Mouse (Mus musculus) retina, embryonic 14.5 days (tissue): ENCODE measurements around the gene Asb6.

Experiments
- DNase-seq: peaks from one replicate; pipeline ENCODE4 v3.0.0-alpha.2; 2015; ENCODE audit warnings: low spot score

Gene Asb6

DNA sequence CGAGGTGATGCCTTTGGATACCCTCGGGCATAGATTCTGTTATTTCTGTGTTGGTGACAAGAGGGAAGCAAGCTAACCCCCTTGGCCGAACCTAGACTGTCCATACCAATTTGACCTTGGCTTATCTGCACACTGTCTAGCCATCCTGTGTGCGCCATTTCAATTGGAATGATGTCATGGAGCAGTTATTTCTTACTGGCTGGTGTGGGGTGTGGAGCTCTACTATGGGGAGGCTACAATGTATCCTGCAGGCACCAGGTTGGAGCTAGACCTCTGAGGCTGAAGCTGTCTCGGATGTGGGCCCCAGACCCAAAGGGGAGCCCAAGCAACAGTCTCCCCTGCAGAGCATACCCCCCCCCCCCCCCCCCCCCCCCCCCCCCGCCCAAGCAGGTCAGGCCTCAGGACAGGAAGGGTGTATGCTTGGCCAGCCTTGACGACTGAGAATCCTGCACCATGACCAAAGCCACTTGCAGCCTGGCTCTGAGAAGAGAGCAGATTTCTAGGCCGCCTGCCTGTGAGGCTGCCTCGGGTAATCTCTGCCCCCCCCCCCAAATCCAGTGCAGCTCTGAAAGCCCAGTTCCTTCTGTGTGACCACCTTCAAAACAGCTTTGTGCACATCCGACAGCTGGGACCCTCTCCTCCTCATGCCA lies 4.4 kb upstream of the Asb6 start, which contains the start of gene Prrx2:
Gene Prrx2 (plus strand): TSS at position 600 of the 650 bp plus-strand sequence.
- DNase-seq = no peak

DNA sequence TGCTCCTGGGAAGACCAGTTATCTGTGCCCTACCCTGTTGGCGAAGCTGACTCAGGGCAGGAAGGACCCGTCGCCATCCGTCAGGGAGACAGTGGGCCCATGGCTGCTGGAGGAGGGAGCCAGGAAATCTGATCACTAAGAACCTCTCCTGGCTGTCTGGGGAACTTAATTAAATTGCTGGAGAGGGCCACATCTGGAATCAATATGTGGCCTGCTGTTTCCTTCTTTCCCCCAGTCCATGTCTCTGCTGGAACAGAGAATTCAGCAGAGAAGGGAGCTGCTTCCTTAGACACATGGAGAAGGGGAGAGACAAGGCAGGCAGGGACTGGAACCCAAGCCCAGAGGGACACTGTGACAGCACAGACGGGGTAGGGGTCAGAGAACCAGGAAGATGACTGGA lies 3.5 kb upstream of the Asb6 start:
- DNase-seq = no peak

DNA sequence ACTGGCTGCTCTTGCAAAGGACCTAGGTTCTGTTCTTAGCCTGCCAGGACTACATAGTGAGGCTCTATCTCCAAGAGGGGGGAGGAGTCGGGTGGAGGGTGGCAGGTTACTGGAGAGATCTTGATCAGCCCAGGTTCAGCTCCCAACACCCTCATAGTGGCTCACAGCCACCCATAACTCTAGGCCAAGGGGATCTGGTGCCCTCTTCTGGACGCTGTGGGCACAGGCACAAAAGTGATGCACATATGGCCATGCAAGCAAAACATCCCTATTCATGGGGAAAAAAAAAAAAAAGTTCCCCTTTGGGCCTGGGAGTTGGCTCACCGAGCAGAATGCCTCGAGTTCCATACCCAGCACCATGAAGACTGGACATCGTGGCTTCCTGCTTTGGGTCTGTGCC lies 818 bp downstream of the Asb6 start:
- DNase-seq = peak; percentile 57

DNA sequence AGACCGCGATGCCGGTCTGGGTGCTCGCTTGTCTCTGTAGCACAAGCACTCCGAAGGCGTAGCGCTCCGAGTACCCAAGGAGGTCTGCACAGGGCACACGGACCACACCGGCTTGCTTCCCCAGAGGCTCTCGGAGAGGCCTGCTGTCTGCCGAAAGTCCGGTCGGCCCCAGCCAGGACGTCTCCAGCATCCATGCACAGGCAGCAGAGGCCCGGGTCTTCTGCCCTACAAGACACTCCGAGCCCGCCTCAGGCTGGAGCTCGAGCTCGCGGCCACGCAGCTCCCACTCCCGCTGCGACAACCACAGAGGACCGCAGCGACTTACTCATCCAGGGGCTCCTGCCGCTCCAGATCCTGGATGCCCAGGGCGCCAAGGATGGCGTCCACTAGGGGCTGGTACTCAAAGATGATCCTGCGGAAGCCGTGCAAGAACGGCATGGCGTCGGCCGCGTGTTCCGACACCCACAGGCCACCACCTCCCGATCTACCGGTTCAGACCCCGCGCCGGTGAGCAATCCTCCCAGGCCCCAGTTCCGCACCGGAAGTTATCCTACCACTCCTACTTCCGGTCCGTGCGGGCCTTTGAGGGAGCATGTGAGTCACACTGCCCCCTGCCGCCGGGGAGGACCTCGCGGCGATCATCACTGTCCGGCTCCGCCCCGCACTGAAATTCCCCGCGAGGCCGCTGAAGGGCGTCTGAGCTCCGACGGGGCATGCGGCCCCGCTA lies 2.2 kb downstream of the Asb6 start:
- peak; percentile 98 for DNase-seq

DNA sequence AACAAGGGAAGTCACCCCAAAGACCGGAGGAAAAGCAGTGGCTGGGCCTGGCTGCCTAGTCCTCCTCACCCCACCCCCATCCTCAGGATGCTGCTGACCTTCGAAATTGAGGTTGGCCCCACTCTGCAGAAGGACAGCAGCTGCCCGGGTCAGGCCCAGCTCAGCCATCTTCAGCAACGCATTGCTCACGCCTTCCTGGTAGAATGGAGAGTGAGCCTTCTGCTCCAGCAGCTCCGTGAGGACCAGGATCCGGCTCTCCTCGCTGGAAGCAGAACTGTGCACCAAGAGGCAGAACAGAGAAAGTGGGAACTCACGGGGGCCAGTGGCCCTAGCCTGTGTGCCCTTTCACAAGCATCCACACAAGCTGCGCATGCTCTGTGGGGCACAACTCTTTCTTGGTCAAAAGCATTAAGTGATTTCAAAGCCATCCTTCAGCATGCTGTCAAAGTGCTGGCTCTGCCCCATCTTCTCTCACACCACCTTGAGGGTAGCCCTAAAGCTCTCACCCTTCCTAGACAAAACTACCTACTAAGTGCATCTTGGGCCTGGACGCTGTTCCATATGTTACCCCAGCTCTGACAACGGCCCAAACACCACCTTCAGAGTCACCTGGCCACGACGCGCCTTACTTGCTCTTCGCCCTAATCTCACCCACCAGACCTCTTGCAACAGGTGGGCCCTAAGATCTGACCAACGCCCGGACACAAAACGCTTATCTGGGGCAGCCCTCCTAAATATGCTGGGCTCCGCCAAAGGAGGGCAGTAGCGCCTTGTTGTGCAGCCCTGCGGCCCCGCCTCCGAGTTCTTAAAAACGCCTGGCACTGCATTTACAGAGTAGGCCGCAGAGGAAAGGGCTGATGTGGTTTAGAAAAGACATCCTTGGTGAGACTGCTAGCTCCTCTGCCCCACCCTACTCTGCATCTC lies 3.0 kb downstream of the Asb6 start:
- DNase-seq = peak; percentile 52

DNA sequence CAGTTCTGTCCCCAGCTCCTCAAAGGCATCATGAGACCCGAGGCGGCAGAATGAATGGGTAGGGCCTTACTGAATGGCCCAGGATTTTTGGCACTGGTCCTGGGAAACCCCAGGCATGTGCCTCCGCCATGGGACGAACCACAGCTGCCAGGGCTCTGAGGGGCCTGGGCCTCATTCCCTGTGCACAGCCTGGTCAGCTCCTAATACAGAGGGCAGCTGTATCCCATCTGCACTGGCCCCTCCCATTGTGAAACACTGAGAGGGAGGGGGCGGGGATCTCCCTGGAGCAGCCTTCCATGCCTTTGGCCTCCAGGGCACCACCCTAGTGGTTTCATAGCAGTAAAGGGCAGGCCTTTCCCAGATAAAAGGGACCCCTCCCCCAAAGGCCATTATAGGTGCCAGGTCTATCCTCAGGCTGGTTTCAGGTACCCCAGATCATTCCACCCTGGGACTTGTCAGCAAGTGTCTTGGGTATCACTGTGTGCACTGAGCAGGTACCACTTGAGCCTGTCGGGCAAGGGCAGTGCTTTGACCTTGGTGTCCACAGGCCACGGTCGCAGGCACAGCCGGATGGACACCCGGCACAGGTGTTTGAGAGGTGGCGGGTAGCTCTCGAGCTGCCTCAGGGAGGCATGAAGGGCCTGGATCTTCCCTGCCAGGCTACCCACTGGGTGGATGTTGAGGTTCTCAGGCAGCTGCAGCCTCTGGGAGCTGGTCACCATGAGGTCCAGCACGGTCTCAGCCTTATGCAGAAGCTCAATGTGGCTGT lies 6.6 kb downstream of the Asb6 start:
- no peak for DNase-seq

DNA sequence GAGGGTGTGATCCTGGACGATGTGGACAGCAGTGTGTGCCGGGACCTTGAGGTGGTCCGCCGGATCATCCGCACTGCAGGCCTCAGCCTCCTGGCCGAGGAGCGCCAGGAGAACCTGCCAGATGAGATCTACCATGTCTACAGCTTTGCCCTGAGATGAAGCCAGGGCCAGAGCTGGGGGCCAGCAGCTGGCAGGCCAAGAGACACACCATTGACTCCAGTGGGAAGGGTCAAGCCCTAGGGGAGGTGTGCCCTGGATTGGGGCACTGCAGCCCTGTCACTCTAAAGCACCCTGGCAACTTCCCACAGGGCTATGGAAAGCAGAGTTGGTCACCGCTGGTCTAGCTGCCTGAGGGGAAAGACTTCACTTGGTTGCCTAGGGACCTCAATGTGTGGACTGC lies 7.7 kb downstream of the Asb6 start:
- no peak for DNase-seq

DNA sequence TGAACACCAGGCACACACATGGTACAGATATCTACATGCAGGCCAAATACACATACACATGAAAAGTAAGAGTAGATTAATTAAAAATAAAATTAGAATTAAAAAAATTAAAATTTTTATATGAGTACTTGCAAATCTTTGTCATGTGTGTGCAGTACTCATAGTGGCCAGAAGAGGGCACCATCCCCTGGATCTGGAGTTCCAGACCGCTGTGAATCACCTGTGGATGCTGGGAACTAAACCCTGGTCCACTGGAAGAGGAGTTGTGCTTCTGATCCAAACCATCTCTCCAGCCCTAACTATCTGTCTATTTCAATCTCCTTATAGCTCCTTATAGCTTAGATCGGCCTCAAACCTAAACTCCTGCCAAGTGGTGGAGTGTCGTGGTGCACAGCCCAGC lies 9.1 kb downstream of the Asb6 start:
- DNase-seq = no peak

DNA sequence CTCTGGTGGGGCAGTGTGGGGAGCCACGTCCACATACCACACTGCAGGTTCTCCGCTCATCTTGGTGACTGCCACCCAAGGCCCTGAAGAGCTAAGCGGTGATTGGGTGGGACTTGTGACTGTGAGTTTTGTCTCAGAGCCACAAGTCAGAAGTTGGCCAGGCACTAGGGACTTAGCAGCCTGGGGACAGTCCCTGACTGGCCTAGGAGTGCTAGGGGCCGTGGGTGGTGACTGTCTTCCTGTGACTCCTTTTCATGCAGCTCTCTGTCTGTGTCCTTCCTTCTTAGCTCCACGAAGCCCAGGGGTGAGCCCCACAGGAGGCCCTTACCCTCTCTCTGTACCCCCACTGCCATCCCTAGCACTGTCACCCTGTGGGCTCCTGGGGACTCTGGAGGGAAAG lies 10.3 kb downstream of the Asb6 start:
- no peak for DNase-seq

DNA sequence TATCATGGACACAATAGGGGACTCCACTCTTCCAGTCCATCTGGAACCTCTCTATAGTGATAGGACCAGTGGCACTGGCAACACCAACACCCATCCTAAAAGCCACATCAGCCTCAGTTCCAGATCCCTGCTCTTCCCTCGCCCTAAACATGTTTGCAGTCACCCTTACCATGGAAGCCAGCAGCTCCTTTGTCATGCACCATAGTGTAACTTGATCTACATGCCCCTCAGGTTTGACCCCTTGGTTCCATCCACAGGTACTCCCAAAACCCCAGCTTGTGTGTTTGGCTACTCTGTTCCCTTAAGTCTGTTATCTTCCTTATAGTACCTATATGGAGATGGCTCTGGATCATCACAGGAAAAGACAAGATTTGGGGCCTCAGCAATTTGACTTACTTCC lies 13.8 kb downstream of the Asb6 start:
- no peak for DNase-seq

DNA sequence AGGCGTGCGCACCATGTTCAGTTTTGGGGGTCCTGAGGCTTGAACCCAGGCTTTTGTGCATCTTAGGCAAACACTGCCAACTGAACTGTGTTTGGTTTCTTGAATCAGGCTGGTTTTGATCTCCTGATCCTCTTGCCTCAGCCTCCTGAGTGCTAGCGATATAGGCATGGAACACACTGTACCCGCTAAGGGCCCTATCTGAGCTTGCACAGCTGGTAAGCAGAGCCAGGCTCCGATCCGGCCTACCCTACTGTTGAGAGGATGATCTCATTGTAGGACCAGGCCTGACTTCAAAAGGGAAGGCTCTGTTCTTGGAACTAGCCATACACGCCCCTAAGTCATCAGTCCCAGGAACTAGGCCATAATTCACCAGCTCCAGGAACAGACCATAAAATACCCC lies 19.6 kb downstream of the Asb6 start:
- DNase-seq = no peak

DNA sequence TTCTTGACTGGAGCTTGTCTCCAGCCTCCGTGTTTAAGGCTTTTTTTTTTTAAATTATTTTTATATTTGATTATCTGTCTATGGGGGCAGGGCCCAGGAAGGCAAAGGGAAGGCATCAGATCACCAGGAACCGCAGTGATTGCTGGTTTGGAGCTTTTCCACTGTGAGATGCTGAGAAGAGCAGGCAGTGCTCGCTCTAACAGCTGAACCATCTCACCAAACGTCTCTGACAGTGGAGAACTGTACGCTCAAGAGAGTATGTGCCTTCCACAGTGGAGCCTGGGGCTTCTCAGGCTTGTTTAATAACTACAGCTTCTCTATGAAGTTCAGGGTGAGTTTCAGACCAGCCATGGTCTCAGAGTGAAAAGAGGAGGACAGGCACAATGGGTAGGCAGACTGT lies 20.6 kb downstream of the Asb6 start:
- DNase-seq = no peak

DNA sequence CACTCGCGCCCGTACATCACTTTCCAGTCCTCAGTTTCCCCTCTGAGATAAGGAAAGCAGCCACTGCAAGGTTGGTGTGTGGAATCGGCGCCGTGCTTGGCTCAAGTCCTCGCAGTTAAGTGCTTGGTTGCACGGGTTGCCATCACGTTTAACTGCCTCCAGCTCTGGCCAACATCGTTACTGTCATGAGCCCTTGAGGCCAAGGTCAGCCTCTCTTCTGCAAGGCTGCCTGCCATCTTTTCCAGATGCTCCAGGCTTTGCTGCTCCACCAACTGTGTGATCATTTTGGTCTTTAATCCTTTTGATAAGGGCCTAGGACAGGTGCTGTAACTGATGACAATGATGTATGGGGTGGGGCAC lies 21.9 kb downstream of the Asb6 start:
- DNase-seq = no peak

DNA sequence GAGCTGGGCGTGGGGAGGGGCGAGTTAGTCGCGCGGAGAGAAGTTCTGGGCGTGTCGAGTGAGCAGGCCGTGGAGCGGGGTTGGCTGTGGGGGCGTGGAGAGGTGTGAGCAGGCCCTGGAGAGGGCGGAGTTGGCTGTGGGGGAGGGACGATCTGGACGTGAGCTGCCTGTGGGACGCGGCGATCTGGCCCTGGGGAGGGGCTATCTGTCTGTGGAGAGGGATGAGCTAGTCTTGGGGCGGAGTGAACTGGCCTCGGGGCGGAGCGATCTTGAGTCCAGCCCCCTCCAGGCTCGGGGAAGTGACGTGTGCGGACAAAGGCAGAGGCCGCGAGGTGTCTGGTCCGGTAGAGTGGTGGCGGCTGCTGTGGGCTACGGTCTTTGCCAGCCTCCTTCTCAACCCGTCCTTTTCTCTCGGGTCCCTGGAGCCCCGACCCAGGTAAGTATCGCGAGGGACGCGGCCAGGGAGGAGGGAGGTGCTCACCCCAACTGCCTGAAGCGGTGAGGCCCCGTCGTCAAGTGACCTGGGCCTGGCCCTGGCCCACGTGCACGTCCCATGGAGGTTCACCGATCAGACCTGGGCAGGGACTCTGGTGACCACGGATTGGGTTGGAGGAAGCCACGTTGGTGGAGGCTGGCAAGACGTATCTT lies 22.4 kb downstream of the Asb6 start, which contains the start of gene Ntmt1:
Gene Ntmt1 (plus strand): TSS at position 179 of the 648 bp plus-strand sequence.
- peak; percentile 99 for DNase-seq

DNA sequence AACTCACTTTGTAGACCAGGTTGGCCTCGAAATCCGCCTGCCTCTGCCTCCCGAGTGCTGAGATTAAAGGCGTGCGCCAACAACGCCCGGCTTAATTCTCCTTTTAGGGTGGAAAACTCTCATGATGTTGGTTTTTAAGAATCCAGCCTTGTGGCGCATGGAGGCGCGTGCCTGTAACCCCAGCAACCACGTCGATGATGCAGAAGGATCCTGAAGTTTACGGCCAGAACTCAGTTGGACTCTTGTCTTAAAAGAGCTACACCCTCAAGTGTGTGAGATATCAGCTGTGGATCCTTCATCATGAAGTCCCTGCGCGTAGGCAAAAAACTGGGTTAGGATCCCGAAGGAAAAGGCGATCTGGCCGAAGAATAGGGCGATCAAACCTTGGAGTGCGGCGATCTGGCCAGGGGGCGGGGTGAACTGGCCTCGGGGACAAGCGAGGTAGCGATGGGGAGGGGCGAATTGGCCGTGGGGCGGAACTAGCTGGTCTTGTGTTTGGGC lies 22.9 kb downstream of the Asb6 start:
- no peak for DNase-seq

DNA sequence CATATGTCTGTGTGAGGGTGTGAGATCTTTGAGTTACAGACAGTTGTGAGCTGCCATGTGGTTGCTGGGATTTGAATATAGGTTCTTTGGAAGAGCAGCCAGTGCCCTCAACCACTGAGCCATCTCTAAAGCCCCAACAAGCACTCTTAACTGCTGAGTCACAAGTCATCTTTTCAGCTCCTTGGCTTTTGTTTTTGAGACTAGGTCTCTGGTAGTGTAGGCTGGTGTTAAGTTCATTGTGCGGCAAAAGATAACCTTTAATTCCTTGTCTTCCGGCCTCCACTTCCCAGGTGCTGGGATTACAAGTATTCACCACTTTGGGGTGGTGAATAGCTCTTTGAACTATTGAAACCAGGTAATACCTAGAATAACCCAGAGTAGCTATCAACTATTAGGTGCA lies 24.1 kb downstream of the Asb6 start:
- DNase-seq = no peak

DNA sequence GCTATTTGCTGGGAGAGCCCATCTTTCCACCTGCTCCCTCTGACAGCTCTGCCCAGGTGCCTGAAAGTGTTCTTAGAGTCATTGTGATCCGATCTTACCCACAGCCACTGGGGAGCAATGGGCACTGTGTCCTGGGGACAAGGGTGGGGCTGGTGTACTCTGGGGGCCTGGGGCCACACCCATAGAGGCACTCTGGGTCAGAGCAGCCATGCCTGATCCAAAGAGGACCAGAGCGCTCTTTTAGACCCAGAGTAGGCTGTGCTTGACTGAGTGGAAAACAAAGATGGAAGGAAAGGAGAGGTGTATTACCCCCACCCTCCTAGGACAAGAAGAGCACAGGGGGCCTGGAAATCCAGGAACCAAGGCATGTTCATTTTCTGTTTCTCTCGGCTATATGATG lies 26.5 kb downstream of the Asb6 start, which contains the start of gene 1700001O22Rik:
Gene 1700001O22Rik (minus strand): TSS at position 58 of the 400 bp plus-strand sequence.
- DNase-seq = no peak

DNA sequence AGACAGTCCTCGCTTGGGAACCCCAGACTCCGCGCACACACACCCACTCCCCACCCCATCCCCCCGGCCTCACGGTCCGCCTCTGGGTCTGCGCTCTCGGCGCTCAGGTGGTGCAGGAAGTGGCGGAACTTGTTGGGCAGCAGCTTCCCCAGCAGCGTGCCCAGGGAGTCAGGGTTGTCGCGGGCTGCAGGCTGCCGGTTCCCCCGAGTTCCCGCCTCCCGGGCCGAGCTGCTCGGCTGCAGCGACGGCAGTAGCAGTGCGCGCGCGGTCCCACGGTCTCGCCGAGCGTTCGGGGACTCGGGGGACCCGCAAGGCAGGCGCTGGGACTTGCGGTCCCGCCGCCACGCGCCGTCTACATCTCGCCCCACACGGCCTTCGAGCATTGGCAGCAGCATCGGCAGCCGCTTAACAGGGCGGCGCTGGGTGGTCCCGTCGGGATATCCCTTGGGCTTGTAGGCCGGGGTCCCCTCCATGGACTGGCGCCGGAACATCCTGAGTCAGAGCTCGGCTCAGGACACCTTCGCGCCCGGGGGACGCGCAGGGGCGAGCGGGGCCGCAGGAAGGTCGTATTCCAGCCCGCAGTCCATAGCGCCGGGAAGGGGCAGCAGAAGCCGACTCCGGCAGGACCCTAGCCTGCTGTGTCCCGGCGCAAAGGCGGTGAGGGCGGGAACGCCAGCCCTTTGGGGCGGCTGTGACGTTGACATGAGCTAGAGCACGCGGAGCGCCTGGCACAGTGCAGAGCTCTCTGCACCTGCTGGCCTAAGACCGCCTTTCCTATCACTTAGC lies 28.9 kb downstream of the Asb6 start:
- peak; percentile 62 for DNase-seq

DNA sequence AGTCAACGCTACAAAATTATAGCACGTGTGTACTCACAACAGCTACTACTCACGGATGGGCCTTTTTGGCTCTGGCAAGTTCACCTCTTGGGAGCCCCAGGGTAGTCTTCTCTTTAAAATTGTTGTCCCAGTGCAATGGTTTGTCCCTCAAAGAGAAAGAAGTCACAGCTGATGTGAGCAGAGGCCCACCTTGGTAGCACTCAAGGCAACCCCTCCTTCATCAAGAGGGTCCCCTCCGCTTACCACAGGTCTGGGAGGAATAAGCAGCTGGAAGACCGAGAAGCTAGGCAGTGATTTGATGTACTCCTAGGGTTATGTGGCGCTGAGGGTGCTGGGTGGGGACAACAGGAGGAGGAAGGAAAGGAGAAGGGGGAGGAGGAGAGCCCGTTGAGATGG lies 29.5 kb downstream of the Asb6 start:
- no peak for DNase-seq

DNA sequence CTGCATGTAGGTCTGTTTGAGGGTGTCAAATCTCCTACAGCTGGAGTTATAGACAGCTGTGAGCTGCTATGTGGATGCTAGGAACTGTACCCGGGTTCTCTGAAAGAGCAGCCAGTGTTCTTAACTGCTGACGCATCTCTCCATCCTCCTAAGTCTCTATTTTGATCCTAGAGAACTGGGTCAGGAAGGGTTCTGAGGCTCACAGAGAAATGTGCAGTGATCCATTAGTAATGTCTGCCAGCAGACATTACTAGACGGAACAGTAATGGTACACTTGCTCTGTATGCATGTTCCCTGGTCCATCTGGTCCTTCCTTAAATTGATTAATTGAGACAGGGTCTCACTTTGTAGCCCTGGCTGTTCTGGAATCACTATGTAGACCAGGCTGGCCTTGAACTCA lies 30.7 kb downstream of the Asb6 start:
- peak; percentile 56 for DNase-seq
